Mouse (Mus musculus): ENCODE measurements at regions not wholly inside any gene's neighbourhood (a gene's known extent, or its start where the extent isn't known, plus 50 kb on each side); places are given as distances from the start of the nearest gene placed in this dataset.

DNA sequence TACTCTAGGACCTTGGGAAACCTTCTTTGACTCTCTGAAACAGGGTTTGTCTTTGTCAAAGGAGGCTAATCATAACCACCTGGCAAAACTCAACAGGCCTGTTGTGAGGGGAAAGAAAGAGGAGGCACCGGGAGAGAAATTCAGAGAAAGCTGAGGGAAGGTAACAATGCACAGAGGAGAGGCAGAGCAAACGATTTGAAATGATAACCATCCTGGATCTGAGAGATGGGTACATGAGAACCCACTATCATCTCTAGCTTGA, 108.3 kb upstream of the Zfp703 start:
- ATAC-seq (ENCODE audit: low read depth), result no peak
- WGBS (ENCODE audit: insufficient replicate concordance), result 64% methylated on average over 2 of the region's 2 CpGs

DNA sequence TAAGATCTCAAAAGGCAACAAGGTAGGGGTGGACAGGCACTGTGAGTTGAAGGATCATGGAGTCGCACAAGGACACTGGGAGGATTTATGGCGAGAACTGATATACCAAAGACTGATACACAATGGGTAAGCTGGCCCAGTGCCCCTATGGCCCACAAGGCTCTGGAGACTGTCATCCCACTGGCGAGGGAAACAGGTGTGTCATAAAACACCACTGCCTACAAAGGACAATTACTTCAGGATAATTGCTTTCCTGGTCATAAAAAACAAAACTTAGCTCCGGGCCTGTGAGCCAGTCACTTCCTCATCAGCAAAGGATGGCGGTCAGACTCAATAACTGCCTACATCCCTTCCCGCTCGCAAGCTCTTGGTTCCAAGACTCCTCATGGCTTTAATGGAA, 105.3 kb upstream of the Zfp703 start:
- no peak overlapping the region for H3K27ac ChIP-seq
- no peak overlapping the region for H3K9ac ChIP-seq
- no peaks in the 10 kb centered on the region for H3K27me3 ChIP-seq
- no peak for DNase-seq
- 59% methylated on average over 7 of the region's 7 CpGs for WGBS (ENCODE audit: insufficient replicate concordance)
- H3K4me1 ChIP-seq (replicated peaks), result no peaks in the 10 kb centered on the region
- no peak overlapping the region for H3K4me3 ChIP-seq (replicated peaks)
- ATAC-seq (ENCODE audit: low read depth), result no peak
- H3K4me2 ChIP-seq, result no peak overlapping the region
- peaks cover 7% of the 10 kb centered on the region; the same call in 1 of the 2 replicates for H3K9me3 ChIP-seq (replicated peaks)
- H3K36me3 ChIP-seq, result no peaks in the 10 kb centered on the region

More for the DNA sequence above, 108.3 kb upstream of the Zfp703 start:
- no peak overlapping the region for H3K27ac ChIP-seq
- no peaks in the 10 kb centered on the region for H3K4me1 ChIP-seq (replicated peaks)
- H3K9me3 ChIP-seq (replicated peaks), result peaks cover 7% of the 10 kb centered on the region; the same call in 1 of the 2 replicates
- H3K4me3 ChIP-seq (replicated peaks), result no peak overlapping the region
- no peak overlapping the region for H3K9ac ChIP-seq
- no peak for DNase-seq
- no peak overlapping the region for H3K4me2 ChIP-seq
- H3K27me3 ChIP-seq, result no peaks in the 10 kb centered on the region
- H3K36me3 ChIP-seq, result no peaks in the 10 kb centered on the region

DNA sequence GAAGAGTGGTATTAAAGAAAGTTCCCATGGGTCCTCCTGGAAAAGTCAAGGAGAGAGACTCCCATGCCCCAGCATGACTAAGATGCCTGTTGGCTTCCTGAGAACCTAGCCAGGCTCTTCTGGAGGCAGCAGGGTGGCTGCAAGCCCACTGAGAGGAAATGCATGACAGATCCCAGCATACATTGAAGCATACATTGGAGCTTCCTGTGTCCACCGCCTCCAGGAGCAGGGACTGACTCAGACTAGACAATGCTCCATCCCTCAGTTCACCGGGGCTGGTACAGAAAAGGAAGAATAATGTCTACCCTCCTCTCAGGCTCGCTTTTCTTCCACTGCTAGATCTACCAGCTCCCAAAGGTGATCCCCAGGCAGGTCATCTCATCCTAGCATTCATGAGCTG, 104.7 kb upstream of the Zfp703 start:
- 41% methylated on average over 3 of the region's 3 CpGs for WGBS (ENCODE audit: insufficient replicate concordance)

DNA sequence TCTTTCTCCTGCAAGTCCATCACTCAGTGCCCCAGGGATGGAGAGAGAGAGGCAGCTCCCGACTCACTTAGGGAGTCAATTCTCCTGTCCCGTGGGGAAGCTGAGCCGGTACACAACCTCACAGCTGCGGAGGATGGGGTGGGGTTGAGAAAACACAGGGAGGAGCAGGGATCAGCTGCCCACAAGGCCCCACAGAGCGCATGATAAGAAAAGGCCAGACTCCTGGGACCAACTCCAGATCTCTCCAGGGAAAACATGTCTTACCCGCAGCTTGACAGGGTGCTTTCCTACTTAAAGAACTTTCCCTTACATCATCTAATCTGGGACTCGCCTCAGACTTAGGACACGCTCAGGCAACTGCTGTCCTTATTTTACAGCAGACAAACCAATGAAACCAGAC, 104.3 kb upstream of the Zfp703 start:
- H3K27me3 ChIP-seq, result no peaks in the 10 kb centered on the region
- H3K9me3 ChIP-seq (replicated peaks), result peaks cover 7% of the 10 kb centered on the region; the same call in 1 of the 2 replicates
- no peak overlapping the region for H3K4me3 ChIP-seq (replicated peaks)
- H3K9ac ChIP-seq, result no peak overlapping the region
- no peaks in the 10 kb centered on the region for H3K36me3 ChIP-seq
- H3K4me1 ChIP-seq (replicated peaks), result 0 out of 2 replicates have a peak, but pooled peaks cover 3% of the 10 kb centered on the region
- H3K4me2 ChIP-seq, result no peak overlapping the region
- 53% methylated on average over 8 of the region's 8 CpGs for WGBS (ENCODE audit: insufficient replicate concordance)
- ATAC-seq (ENCODE audit: low read depth), result no peak
- no peak overlapping the region for H3K27ac ChIP-seq
- DNase-seq, result no peak

More for the DNA sequence above, 104.7 kb upstream of the Zfp703 start:
- no peaks in the 10 kb centered on the region for H3K4me1 ChIP-seq (replicated peaks)
- H3K4me2 ChIP-seq, result no peak overlapping the region
- no peaks in the 10 kb centered on the region for H3K27me3 ChIP-seq
- no peak overlapping the region for H3K27ac ChIP-seq
- H3K36me3 ChIP-seq, result no peaks in the 10 kb centered on the region
- ATAC-seq (ENCODE audit: low read depth), result no peak
- DNase-seq, result no peak
- no peak overlapping the region for H3K4me3 ChIP-seq (replicated peaks)
- peaks cover 7% of the 10 kb centered on the region; the same call in 1 of the 2 replicates for H3K9me3 ChIP-seq (replicated peaks)
- no peak overlapping the region for H3K9ac ChIP-seq

DNA sequence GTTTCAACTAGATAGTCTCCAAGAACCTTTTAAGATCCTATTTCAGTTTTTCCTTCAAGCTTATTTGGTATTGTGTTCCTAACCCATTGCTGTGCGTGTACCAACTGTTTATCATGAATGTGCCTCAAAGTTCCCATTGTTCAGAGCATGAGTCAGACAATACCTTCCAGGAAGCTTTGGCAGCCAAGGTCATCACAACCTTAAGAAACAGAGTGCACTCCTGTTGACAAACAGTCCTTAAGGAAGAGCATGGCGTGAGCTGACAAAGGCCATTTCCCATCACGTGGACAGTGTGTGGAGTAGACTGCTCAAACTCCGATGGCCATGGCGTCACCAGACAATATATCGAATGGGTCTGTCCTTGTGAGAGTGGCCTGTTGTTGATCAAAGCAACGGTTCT, 96.9 kb upstream of the Zfp703 start:
- ATAC-seq (ENCODE audit: low read depth), result no peak
- DNase-seq, result no peak
- Histone ChIP-seq H3K4me1 (replicated peaks) (peaks cover 5% of the 10 kb centered on the region; the same call in 1 of the 2 replicates), H3K9me3 (replicated peaks) (no peaks in the 10 kb centered on the region), H3K9ac (no peak overlapping the region), H3K4me3 (replicated peaks) (no peak overlapping the region), H3K27ac (no peak overlapping the region), H3K4me2 (no peak overlapping the region), H3K36me3 (no peaks in the 10 kb centered on the region), H3K27me3 (no peaks in the 10 kb centered on the region)
- WGBS (ENCODE audit: insufficient replicate concordance), result 56% methylated on average over 7 of the region's 7 CpGs

DNA sequence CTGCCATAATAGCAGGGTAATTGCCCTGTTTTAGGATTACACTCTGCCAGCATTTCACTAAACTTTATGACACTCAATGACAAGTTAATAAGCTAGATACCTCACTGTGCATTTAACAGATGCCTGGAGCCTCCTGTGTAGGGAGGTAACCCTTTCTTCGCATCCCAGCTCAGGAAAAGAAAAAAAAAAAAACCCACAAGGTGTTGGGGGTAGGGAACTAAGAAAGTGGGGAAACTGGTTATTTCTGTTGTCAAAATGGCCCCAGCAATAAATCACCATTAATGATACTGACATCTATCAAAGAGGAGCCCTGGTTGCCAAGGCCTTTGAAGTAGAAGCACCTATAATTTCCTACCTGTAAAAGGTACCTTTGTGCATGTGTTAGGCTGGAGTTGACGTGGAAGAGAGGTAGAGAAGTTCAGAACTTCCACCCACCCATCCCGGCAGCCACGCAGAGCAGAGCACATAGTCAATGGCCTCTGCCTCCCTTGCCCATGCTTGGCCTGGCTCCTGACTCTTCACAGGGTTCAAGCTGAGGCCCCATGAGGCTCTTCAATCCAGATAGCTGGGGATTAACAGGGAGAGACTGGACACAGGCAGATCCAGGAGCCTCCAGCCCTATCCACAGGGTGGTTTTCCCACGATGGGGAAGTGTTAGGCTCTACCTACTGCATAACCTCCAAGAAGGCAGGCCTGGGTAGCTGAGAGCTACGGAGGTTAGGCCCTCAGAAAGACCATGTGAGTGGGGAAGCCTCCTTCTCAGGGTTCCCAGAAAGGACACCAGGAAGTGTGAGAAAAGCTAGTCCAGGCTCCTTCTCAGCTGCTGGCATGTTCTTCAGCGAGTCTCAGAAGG, 95.6 kb upstream of the Zfp703 start:
- no peak for DNase-seq
- H3K9ac ChIP-seq, result no peak overlapping the region
- peaks cover 5% of the 10 kb centered on the region; the same call in 1 of the 2 replicates for H3K4me1 ChIP-seq (replicated peaks)
- WGBS (ENCODE audit: insufficient replicate concordance), result 61% methylated on average over 7 of the region's 7 CpGs
- no peak overlapping the region for H3K4me2 ChIP-seq
- no peak overlapping the region for H3K4me3 ChIP-seq (replicated peaks)
- no peak for ATAC-seq (ENCODE audit: low read depth)
- no peak overlapping the region for H3K27ac ChIP-seq
- no peaks in the 10 kb centered on the region for H3K27me3 ChIP-seq
- H3K9me3 ChIP-seq (replicated peaks), result no peaks in the 10 kb centered on the region
- H3K36me3 ChIP-seq, result no peaks in the 10 kb centered on the region

DNA sequence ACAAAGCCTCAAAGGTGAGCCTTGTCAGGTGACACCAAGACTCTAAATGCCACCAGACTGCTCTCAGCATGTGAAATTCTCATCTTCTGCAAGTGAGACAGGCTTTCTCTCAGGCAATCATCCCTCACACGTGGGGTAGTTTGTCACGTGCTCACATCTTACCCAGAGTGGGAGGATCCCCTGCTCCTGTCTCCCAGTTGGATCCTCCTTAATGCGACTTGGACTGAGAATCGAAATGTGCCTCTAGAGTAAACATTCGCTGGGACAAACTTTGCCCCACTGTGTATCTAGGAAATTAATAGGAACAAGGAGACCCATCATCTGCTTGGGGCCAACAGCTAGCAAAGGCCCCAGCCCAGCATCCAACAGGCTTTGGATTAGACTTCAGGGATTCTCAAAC, 94.5 kb upstream of the Zfp703 start:
- Histone ChIP-seq H3K4me1 (replicated peaks) (peaks cover 4% of the 10 kb centered on the region; the same call in 1 of the 2 replicates), H3K4me2 (no peak overlapping the region), H3K27ac (no peak overlapping the region), H3K9ac (no peak overlapping the region), H3K27me3 (no peaks in the 10 kb centered on the region), H3K36me3 (no peaks in the 10 kb centered on the region), H3K4me3 (replicated peaks) (no peak overlapping the region), H3K9me3 (replicated peaks) (no peaks in the 10 kb centered on the region)
- no peak for DNase-seq
- 69% methylated on average over 5 of the region's 5 CpGs for WGBS (ENCODE audit: insufficient replicate concordance)
- no peak for ATAC-seq (ENCODE audit: low read depth)

DNA sequence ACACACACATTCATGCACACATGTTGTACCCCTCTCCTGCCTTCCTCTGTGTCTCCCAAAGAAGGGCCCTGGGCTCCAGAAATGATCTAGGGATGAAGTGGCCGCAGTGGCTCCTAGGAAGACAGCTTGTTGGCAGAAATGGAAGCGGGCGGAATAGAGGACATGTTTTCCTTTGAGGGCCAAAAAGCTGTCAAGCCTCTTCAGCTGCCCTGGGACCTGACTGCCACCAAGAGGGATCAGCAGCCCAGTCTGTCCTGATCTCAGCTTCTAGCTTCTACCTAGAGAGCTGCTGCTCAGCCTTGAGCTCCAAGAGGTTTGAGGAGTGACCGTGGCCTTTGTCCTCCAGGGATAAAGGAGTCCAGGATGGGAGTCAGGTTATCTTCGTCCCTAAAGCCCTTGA, 93.8 kb upstream of the Zfp703 start:
- H3K9ac ChIP-seq, result no peak overlapping the region
- H3K27me3 ChIP-seq, result no peaks in the 10 kb centered on the region
- no peak for ATAC-seq (ENCODE audit: low read depth)
- WGBS (ENCODE audit: insufficient replicate concordance), result 72% methylated on average over 5 of the region's 5 CpGs
- H3K4me2 ChIP-seq, result no peak overlapping the region
- no peak overlapping the region for H3K27ac ChIP-seq
- H3K36me3 ChIP-seq, result no peaks in the 10 kb centered on the region
- H3K9me3 ChIP-seq (replicated peaks), result no peaks in the 10 kb centered on the region
- no peaks in the 10 kb centered on the region; the same call in 1 of the 2 replicates for H3K4me1 ChIP-seq (replicated peaks)
- no peak overlapping the region for H3K4me3 ChIP-seq (replicated peaks)
- DNase-seq, result no peak

DNA sequence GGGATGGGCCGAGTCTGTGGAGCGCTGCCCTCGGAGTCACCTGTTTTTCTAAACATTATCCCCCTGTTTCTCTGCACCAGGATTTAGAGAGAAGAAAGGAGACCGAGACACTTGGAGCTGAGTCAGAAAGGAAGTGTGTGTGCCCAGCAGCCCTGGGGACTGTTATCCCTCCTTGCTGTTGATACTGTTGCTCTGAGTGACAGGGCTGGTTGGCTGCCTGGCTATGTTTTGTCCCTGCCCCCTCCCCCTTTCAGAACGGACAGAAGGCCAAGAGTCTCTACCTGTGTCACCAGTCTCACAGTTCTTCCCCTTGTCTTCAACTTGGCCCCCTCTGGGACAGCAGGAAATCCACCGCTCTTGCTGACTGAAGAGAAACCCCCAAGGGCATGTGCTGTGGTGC, 93.4 kb upstream of the Zfp703 start:
- H3K4me2 ChIP-seq, result no peak overlapping the region
- no peaks in the 10 kb centered on the region for H3K27me3 ChIP-seq
- H3K4me3 ChIP-seq (replicated peaks), result no peak overlapping the region
- H3K4me1 ChIP-seq (replicated peaks), result no peaks in the 10 kb centered on the region; the same call in 1 of the 2 replicates
- WGBS (ENCODE audit: insufficient replicate concordance), result 53% methylated on average over 6 of the region's 6 CpGs
- no peaks in the 10 kb centered on the region for H3K36me3 ChIP-seq
- H3K27ac ChIP-seq, result no peak overlapping the region
- DNase-seq, result no peak
- no peaks in the 10 kb centered on the region for H3K9me3 ChIP-seq (replicated peaks)
- no peak overlapping the region for H3K9ac ChIP-seq
- ATAC-seq (ENCODE audit: low read depth), result no peak

DNA sequence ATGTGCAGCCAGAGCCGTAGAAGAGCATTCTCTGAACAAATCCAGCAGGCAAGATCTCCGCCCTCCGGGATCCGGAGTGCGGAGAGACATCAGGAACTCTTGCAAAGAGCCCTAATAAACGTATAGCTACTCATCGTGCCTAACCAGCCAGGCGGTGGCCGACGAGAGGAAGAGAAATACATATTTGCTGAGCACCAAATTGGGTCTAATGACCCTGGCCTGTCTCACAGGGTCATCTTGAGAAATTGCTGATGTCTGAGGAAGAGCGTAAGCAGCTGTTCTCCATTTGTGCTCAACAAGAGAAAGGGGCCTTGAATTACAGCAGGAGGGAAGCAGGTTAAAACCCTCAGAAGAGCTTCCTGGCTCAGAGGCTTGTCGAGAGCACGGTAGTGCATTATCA, 92.8 kb upstream of the Zfp703 start:
- no peaks in the 10 kb centered on the region for H3K27me3 ChIP-seq
- 70% methylated on average over 13 of the region's 13 CpGs for WGBS (ENCODE audit: insufficient replicate concordance)
- H3K9me3 ChIP-seq (replicated peaks), result no peaks in the 10 kb centered on the region
- DNase-seq, result no peak
- no peaks in the 10 kb centered on the region for H3K36me3 ChIP-seq
- no peak overlapping the region for H3K9ac ChIP-seq
- no peak overlapping the region for H3K4me3 ChIP-seq (replicated peaks)
- H3K4me1 ChIP-seq (replicated peaks), result no peaks in the 10 kb centered on the region
- no peak overlapping the region for H3K27ac ChIP-seq
- no peak for ATAC-seq (ENCODE audit: low read depth)
- no peak overlapping the region for H3K4me2 ChIP-seq

DNA sequence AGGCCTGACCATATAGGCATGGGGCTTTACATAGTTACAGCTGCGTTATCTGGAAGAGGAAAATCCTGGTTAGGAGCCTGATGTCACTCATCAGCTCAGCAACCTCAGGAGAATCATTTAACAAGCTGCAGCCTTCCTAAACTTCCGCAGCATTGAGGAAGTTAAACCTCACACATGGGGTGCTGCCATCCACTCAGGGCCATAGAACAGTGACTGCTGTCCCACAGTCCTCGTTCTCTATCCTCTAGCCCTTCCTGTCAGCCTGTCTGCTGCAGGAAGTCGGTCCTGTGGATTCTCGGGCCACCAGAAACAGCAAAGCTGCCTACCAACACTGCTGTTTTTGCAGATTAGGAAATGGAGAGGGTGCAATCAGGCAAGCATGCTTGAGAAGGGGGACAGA, 91.8 kb upstream of the Zfp703 start:
- ATAC-seq (ENCODE audit: low read depth), result no peak
- Histone ChIP-seq H3K27me3 (no peaks in the 10 kb centered on the region), H3K4me1 (replicated peaks) (no peaks in the 10 kb centered on the region), H3K4me2 (no peak overlapping the region), H3K27ac (no peak overlapping the region), H3K9me3 (replicated peaks) (no peaks in the 10 kb centered on the region), H3K36me3 (no peaks in the 10 kb centered on the region), H3K9ac (no peak overlapping the region), H3K4me3 (replicated peaks) (no peak overlapping the region)
- no peak for DNase-seq
- 15% methylated on average over 5 of the region's 5 CpGs for WGBS (ENCODE audit: insufficient replicate concordance)

DNA sequence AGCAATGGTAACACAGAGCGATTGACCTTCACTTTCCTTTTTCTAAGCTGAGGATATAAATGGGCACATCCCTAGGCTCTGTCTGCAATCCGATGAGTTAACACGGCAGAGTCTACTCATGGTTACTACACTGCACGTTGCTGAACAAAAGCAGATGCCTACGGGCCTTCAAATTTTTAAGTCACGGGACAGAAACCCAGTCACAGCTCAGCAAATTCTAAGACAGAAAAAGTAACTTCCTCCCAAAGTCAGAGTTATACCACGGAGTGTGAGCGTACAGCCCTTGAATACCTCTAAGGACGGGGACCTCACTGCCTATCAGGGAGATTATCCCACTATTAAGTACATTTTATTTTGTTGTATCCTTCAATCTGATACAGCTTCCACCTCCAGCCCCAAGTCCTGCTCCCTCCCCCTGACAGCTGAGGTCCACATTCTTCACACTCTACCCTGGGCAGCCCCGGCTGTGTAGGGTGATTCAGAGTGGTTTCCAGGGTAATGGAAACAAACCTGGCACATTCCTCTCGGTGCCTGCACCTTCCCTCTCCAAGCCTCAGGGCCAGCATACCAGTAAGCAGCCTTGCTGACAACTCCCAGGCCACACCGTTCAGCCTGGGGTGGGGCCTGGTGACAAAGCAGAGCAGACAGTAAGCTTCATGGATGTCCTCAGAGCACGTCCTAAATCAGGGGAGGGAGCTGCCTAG, 90.2 kb upstream of the Zfp703 start:
- no peak overlapping the region for H3K27ac ChIP-seq
- no peak overlapping the region for H3K4me3 ChIP-seq (replicated peaks)
- 61% methylated on average over 13 of the region's 13 CpGs for WGBS (ENCODE audit: insufficient replicate concordance)
- no peaks in the 10 kb centered on the region for H3K9me3 ChIP-seq (replicated peaks)
- no peaks in the 10 kb centered on the region for H3K27me3 ChIP-seq
- H3K4me2 ChIP-seq, result no peak overlapping the region
- DNase-seq (no peak), ATAC-seq (ENCODE audit: low read depth) (no peak)
- no peaks in the 10 kb centered on the region for H3K36me3 ChIP-seq
- H3K4me1 ChIP-seq (replicated peaks), result no peaks in the 10 kb centered on the region
- no peak overlapping the region for H3K9ac ChIP-seq

All from liver, embryonic 13.5 days (tissue).